Mouse (Mus musculus): ENCODE measurements around the gene Trib2. TPM values are rescaled to one million over a fixed set of nuclear protein-coding genes. Genes with fewer than 3 reads are reported as not detected.

Gene Trib2
- 18.0 and 31.3 TPM in 2 replicates for polyA plus RNA-seq (2012; ENCODE audit: low replicate concordance)

GRCm38 (mm10) chr12:15816740-15817178, at the start of gene Trib2:
TSS of gene Trib2 (minus strand) at chr12:15816922.

Data from leukemia stem cell, adult 10-12 weeks (primary cell).